Comparison of ENCODE assay signal across 8 mouse cellular contexts in genomic region chr17:26380986-26381446, GRCm38 (mm10). TPM values are rescaled to one million over a fixed set of nuclear protein-coding genes. Genes with fewer than 3 reads are reported as not detected.
DNase-seq lines count a peak whose midpoint lies in the region; ATAC-seq and TF ChIP-seq lines count a peak whose summit lies in the region.

No protein-coding gene starts in this region.

- H3K4me3 ChIP-seq in heart, embryonic 16.5 days (ENCODE audit: low read length), result no peak overlapping the region
- H3K4me3 ChIP-seq in cortical plate, adult 2 months (ENCODE audit: insufficient read depth, low read length), result no peak overlapping the region
- H3K4me3 ChIP-seq in hindbrain, embryonic 15.5 days, result no peak overlapping the region

- no peaks in the 10 kb centered on the region for H3K9me3 ChIP-seq in heart, embryonic 16.5 days (replicated peaks; ENCODE audit: control insufficient read depth, low read length)
- H3K9me3 ChIP-seq in hindbrain, embryonic 15.5 days, result no peaks in the 10 kb centered on the region

- no peak overlapping the region for H3K9ac ChIP-seq in heart, embryonic 16.5 days (ENCODE audit: low read length)
- H3K9ac ChIP-seq in hindbrain, embryonic 15.5 days, result no peak overlapping the region

- peaks cover 41% of the 10 kb centered on the region for H3K4me1 ChIP-seq in heart, embryonic 16.5 days (ENCODE audit: control insufficient read depth, insufficient read depth, low read length)
- H3K4me1 ChIP-seq in cortical plate, adult 2 months (ENCODE audit: control insufficient read depth, insufficient read depth, low read length), result peaks cover 11% of the 10 kb centered on the region
- peaks cover 25% of the 10 kb centered on the region for H3K4me1 ChIP-seq in hindbrain, embryonic 15.5 days (replicated peaks)

- 38% methylated on average over 4 of the region's 4 CpGs for WGBS in heart, embryonic 16.5 days
- WGBS in hindbrain, embryonic 15.5 days, result 34% methylated on average over 4 of the region's 4 CpGs

- ATAC-seq in heart, embryonic 16.5 days (replicated peaks; ENCODE audit: extremely low read depth, insufficient read depth, low FRiP score), result no peak; the same call in 1 of the 2 replicates
- ATAC-seq in hindbrain, embryonic 15.5 days (ENCODE audit: low FRiP score, low read depth), result peak; percentile 88

- DNase-seq in heart, adult 8-10 months (ENCODE audit: low spot score), result no peak
- DNase-seq in left cerebral cortex, postnatal 36 days (ENCODE audit: low spot score in 2 of 2), result peak; percentile 68
- DNase-seq in right cerebral cortex, postnatal 4 days, result peak; percentile 70
- no peak for DNase-seq in Muller cell, postnatal 12 days (ENCODE audit: inconsistent ontology term)
- DNase-seq in adrenal gland, adult 2 months, result no peak

- intact Hi-C loops in left cerebral cortex, postnatal 36 days (cut with DNase I), result no loop called here

- TF ChIP-seq POLR2A in cortical plate, adult 2 months (IDR thresholded peaks at IDR 0.05; ENCODE audit: extremely low read depth, insufficient read depth, low read length), result peak; percentile 50; the same call in 1 of the 2 replicates

- H3K27ac ChIP-seq in heart, embryonic 16.5 days (ENCODE audit: low read length), result 0 out of 2 replicates have a peak overlapping the region, but pooled peaks have one; percentile 19
- H3K27ac ChIP-seq in cortical plate, adult 2 months (ENCODE audit: insufficient read depth, low read length), result peak overlapping the region; percentile 74
- peak overlapping the region; percentile 78 for H3K27ac ChIP-seq in hindbrain, embryonic 15.5 days (replicated peaks)

- no peak for TF ChIP-seq CTCF in cortical plate, adult 2 months (IDR thresholded peaks at IDR 0.05; ENCODE audit: extremely low read depth, insufficient read depth, low read length)

- peak overlapping the region; percentile 26 for H3K4me2 ChIP-seq in heart, embryonic 16.5 days (ENCODE audit: low read depth, low read length)
- H3K4me2 ChIP-seq in hindbrain, embryonic 15.5 days, result peak overlapping the region; percentile 43

- H3K27me3 ChIP-seq in heart, embryonic 16.5 days (ENCODE audit: control insufficient read depth, insufficient read depth, low read length), result no peaks in the 10 kb centered on the region
- H3K27me3 ChIP-seq in hindbrain, embryonic 15.5 days, result no peaks in the 10 kb centered on the region

- H3K36me3 ChIP-seq in heart, embryonic 16.5 days (ENCODE audit: control insufficient read depth, insufficient read depth), result no peaks in the 10 kb centered on the region
- no peaks in the 10 kb centered on the region for H3K36me3 ChIP-seq in hindbrain, embryonic 15.5 days

RNA-seq across cellular contexts. Expression of gene Neurl1b, which starts 33.6 kb away (rescaled TPM):
- 3.0 and 3.3 TPM in 2 replicates for polyA plus RNA-seq in heart, embryonic 16.5 days (2015; fragmentation: Nextera tagmentation; extraction: Ambion mirVana)
- 1 to 10 TPM; 3.6 to 5.1 (median 4.4) TPM for total RNA-seq in heart, adult 8-10 months (2022)
- 53.4 and 56.8 TPM in 2 replicates for polyA plus RNA-seq in cortical plate, adult 2 months (2012; rRNA removed)
- 1.6 and 1.9 TPM in 2 replicates for polyA plus RNA-seq in hindbrain, embryonic 15.5 days (2015; fragmentation: Nextera tagmentation; extraction: Ambion mirVana)
- total RNA-seq in left cerebral cortex, postnatal 36 days (2021), result 10 to 100 TPM; 73.3 to 77.5 TPM
- 10 to 100 TPM; 31.7 to 48.5 TPM for total RNA-seq in adrenal gland, adult 2 months (2021)
- 142 and 152 TPM in 2 replicates for polyA plus RNA-seq in adrenal gland, adult 2 months (2012; rRNA removed)

Comparison
In these comparisons a context has a peak if more than half of its experiments do, and no peak if none do; other contexts are left out.
1. H3K27ac ChIP-seq: peak in every context shown above with its lines; median percentile 78 in hindbrain, embryonic 15.5 days; 74 in cortical plate, adult 2 months; 19 in heart, embryonic 16.5 days.
2. DNase-seq: peak in left cerebral cortex, postnatal 36 days (2 of 2) and right cerebral cortex, postnatal 4 days (single experiment); none in heart, adult 8-10 months (single experiment), Muller cell, postnatal 12 days (single experiment) and adrenal gland, adult 2 months (single experiment).
3. RNA of gene Neurl1b, which starts 33.6 kb away (polyA plus RNA-seq): 142 to 152 TPM in adrenal gland, adult 2 months and 53.4 to 56.8 TPM in cortical plate, adult 2 months; 3.0 to 3.3 TPM in heart, embryonic 16.5 days and 1.6 to 1.9 TPM in hindbrain, embryonic 15.5 days; every median in the first group is over 10 times any median in the second.